ENCODE assay signal across 9 mouse cellular contexts in the genomic region with DNA sequence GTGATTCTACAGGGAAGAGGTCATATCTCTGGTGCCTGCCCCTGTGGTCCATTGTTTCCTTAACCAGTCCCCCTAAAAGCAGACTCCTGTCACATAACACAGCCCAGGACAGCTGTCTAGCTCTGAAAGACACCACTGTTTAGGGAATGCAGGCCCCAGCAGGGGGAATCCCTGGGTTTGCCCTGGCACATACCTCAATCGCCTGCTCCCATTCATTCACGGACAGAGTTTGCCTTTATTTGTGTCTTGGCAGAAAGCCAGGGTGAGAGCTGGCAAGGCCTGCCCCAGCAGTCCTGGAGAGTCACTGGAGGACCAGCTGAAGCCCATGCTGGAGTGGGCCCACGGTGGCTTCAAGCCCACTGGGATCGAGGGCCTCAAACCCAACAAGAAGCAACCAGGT. TPM values are rescaled to one million over a fixed set of nuclear protein-coding genes. Genes with fewer than 3 reads are reported as not detected.
DNase-seq lines count a peak whose midpoint lies in the region; ATAC-seq and TF ChIP-seq lines count a peak whose summit lies in the region.
"Had no signal": no experiment of that assay in that cellular context is flagged by ENCODE, and none has a peak within 500 bp of the region (broad histone marks: within the 10 kb centered on the region; RNA-seq: fewer than 3 reads in every experiment).

No protein-coding gene starts in this region.

- H3K9me3 ChIP-seq in heart, postnatal 0 days (replicated peaks; ENCODE audit: control insufficient read depth, low read length) = no peaks in the 10 kb centered on the region
- H3K9me3 ChIP-seq in lung, postnatal 0 days (ENCODE audit: low read length) = no peaks in the 10 kb centered on the region

- no peak overlapping the region for H3K27ac ChIP-seq in liver, adult 2 months (replicated peaks; ENCODE audit: insufficient read depth, low read depth, low read length)
- peak overlapping the region; percentile 46; the same call in 1 of the 2 replicates for H3K27ac ChIP-seq in heart, postnatal 0 days (ENCODE audit: low read depth)
- no peak overlapping the region for H3K27ac ChIP-seq in lung, postnatal 0 days (ENCODE audit: low read length)

- no peak for TF ChIP-seq CTCF in liver, adult 2 months (IDR thresholded peaks at IDR 0.05; ENCODE audit: low read depth, low read length)
- no peak for TF ChIP-seq CTCF in heart, postnatal 0 days (IDR thresholded peaks at IDR 0.05; ENCODE audit: low read depth)
- TF ChIP-seq CTCF in lung, postnatal 0 days (IDR thresholded peaks at IDR 0.05) = no peak

- peak; percentile 57 for ATAC-seq in heart, postnatal 0 days (ENCODE audit: insufficient read depth, low read depth)
- peak; percentile 63 for ATAC-seq in lung, postnatal 0 days
- no peak for ATAC-seq in monocyte, adult 5-6 weeks (replicated peaks; ENCODE audit: insufficient number of reproducible peaks, low FRiP score, low TSS enrichment, poor library complexity, severe bottlenecking)

- no peaks in the 10 kb centered on the region for H3K4me1 ChIP-seq in liver, adult 2 months (ENCODE audit: control insufficient read depth, insufficient read depth, low read length)
- peaks cover 15% of the 10 kb centered on the region for H3K4me1 ChIP-seq in heart, postnatal 0 days (ENCODE audit: control insufficient read depth, insufficient read depth)
- H3K4me1 ChIP-seq in lung, postnatal 0 days (ENCODE audit: insufficient read depth, low read depth, low read length) = no peaks in the 10 kb centered on the region

- no peak for TF ChIP-seq POLR2A in liver, adult 2 months (IDR thresholded peaks at IDR 0.05; ENCODE audit: extremely low read depth, insufficient read depth, low read length)

- no peak overlapping the region for H3K4me2 ChIP-seq in heart, postnatal 0 days (ENCODE audit: low read depth, low read length)
- H3K4me2 ChIP-seq in lung, postnatal 0 days (replicated peaks; ENCODE audit: low read depth, low read length) = no peak overlapping the region

- H3K27me3 ChIP-seq in liver, adult 2 months (ENCODE audit: control insufficient read depth, insufficient read depth, low read length) = no peaks in the 10 kb centered on the region
- H3K27me3 ChIP-seq in heart, postnatal 0 days (ENCODE audit: control insufficient read depth, insufficient read depth, low read length) = no peaks in the 10 kb centered on the region
- H3K27me3 ChIP-seq in lung, postnatal 0 days (replicated peaks; ENCODE audit: insufficient read depth, low read length) = no peaks in the 10 kb centered on the region

- 31% methylated on average over 4 of the region's 4 CpGs for WGBS in liver, adult 2 months
- WGBS in heart, postnatal 0 days = 17% methylated on average over 4 of the region's 4 CpGs
- 7% methylated on average over 4 of the region's 4 CpGs for WGBS in lung, postnatal 0 days

- no peak overlapping the region for H3K9ac ChIP-seq in liver, adult 2 months (ENCODE audit: low read depth, low read length)
- no peak overlapping the region for H3K9ac ChIP-seq in heart, postnatal 0 days (replicated peaks; ENCODE audit: low read depth, low read length)
- H3K9ac ChIP-seq in lung, postnatal 0 days (replicated peaks; ENCODE audit: low read depth) = no peak overlapping the region

- DNase-seq in liver, adult 2 months (ENCODE audit: extremely low read depth, low read depth, low spot score) = peak; percentile 23
- no peak for DNase-seq in liver
- peak; percentile 27 for DNase-seq in fibroblast of lung, adult 2 months (ENCODE audit: low read depth)
- DNase-seq in heart, postnatal 0 days (ENCODE audit: low spot score) = peak; percentile 60
- DNase-seq in layer of hippocampus, postnatal 10 days (ENCODE audit: low spot score in 2 of 2) = peak; percentile 78 to 82
- peak; percentile 60 for DNase-seq in lung, postnatal 0 days (ENCODE audit: low spot score)
- peak; percentile 34 to 56 for DNase-seq in right cerebral cortex, adult 2 months (ENCODE audit: low spot score in 2 of 2)

- H3K4me3 ChIP-seq in liver, adult 2 months (ENCODE audit: insufficient read depth, low read depth, low read length) = no peak overlapping the region
- H3K4me3 ChIP-seq in heart, postnatal 0 days (ENCODE audit: low read depth, low read length) = no peak overlapping the region
- no peak overlapping the region for H3K4me3 ChIP-seq in lung, postnatal 0 days (ENCODE audit: low read depth, low read length)

- H3K36me3 ChIP-seq in liver, adult 2 months (ENCODE audit: control insufficient read depth, insufficient read depth, low read length) = no peaks in the 10 kb centered on the region
- no peaks in the 10 kb centered on the region for H3K36me3 ChIP-seq in heart, postnatal 0 days (replicated peaks; ENCODE audit: control insufficient read depth, insufficient read depth, low read length)
- no peaks in the 10 kb centered on the region for H3K36me3 ChIP-seq in lung, postnatal 0 days (ENCODE audit: insufficient read depth, low read length)

- no peaks in the 10 kb centered on the region for H3K79me2 ChIP-seq in liver, adult 2 months (ENCODE audit: control insufficient read depth, insufficient read depth, low read length)

- TF ChIP-seq EP300 in heart, postnatal 0 days (IDR thresholded peaks at IDR 0.05; ENCODE audit: low read depth) = no peak
- no peak for TF ChIP-seq EP300 in lung, postnatal 0 days (IDR thresholded peaks at IDR 0.05)

RNA-seq across cellular contexts. Expression of a gene that starts 16.8 kb away (rescaled TPM):
- not detected in 2 replicates for total RNA-seq in liver, adult 2 months (2014; rRNA removed)
- not detected in 2 replicates for polyA plus RNA-seq in liver, adult 2 months (2012; rRNA removed)
- total RNA-seq in heart, postnatal 0 days (2014; rRNA removed; ENCODE audit: low replicate concordance) = not detected in 2 replicates
- polyA plus RNA-seq in heart, postnatal 0 days (2015; fragmentation: Nextera tagmentation; extraction: Ambion mirVana) = 0.05 TPM in 1 of 2 replicates, not detected in the other
- under 1 TPM in 1 of 2 experiments, not detected in 1; 0.16 TPM for total RNA-seq in layer of hippocampus, postnatal 10 days (2021)
- polyA plus RNA-seq in lung, postnatal 0 days (2015; fragmentation: Nextera tagmentation; extraction: Ambion mirVana) = 0.10 and 0.15 TPM in 2 replicates
- not detected in 3 replicates for total RNA-seq in monocyte, adult 5-6 weeks (2017)
- total RNA-seq: gastrocnemius, postnatal 36 days had no signal

RNA-seq across cellular contexts. Expression of a gene that starts 27.8 kb away (rescaled TPM):
- total RNA-seq in liver, adult 2 months (2014; rRNA removed) = 6.6 and 7.9 TPM in 2 replicates
- polyA plus RNA-seq in liver, adult 2 months (2012; rRNA removed) = 2.7 and 3.0 TPM in 2 replicates
- 36.8 and 49.4 TPM in 2 replicates for total RNA-seq in heart, postnatal 0 days (2014; rRNA removed; ENCODE audit: low replicate concordance)
- 201 and 208 TPM in 2 replicates for polyA plus RNA-seq in heart, postnatal 0 days (2015; fragmentation: Nextera tagmentation; extraction: Ambion mirVana)
- total RNA-seq in layer of hippocampus, postnatal 10 days (2021) = 100 to 1,000 TPM; 141 to 192 TPM
- 145 and 164 TPM in 2 replicates for polyA plus RNA-seq in lung, postnatal 0 days (2015; fragmentation: Nextera tagmentation; extraction: Ambion mirVana)
- 84.4 to 215 TPM (median 180 TPM) in 3 replicates for total RNA-seq in monocyte, adult 5-6 weeks (2017)
